Mouse (Mus musculus): ENCODE measurements around the gene Nr2f2. TPM values are rescaled to one million over a fixed set of nuclear protein-coding genes. Genes with fewer than 3 reads are reported as not detected.

Gene Nr2f2
- polyA plus RNA-seq, 1 experiment from 2014 or later, result 6.5 TPM

DNA sequence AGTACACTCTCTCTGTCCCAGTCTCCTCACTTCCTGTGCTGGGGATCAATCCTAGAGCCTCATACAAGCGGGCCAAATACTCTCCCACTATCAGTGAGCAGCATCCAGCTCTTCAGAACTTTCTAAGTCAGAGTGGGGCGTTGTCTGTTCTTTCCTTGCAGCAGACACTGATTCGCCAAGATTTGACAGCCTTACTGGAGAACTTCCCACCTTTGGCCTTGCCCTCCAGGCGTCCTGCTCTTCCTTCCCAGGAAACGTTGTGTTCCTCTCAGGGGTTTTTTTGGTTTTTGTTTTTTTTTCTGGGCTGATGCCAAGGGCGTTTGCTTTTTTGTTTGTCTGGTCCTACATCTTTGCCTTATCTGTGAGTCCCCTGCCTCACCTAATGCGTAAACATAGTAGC is 60.8 kb downstream of the Nr2f2 start:
- Histone ChIP-seq H3K9ac (no peak overlapping the region), H3K4me2 (no peak overlapping the region), H3K4me3 (replicated peaks) (no peak overlapping the region), H3K9me3 (replicated peaks) (no peaks in the 10 kb centered on the region), H3K36me3 (replicated peaks) (no peaks in the 10 kb centered on the region), H3K27ac (replicated peaks) (no peak overlapping the region), H3K27me3 (no peaks in the 10 kb centered on the region), H3K4me1 (replicated peaks) (no peaks in the 10 kb centered on the region)
- 25% methylated on average over 7 of the region's 7 CpGs for WGBS (ENCODE audit: insufficient replicate concordance)
- ATAC-seq (ENCODE audit: insufficient read depth), result no peak

DNA sequence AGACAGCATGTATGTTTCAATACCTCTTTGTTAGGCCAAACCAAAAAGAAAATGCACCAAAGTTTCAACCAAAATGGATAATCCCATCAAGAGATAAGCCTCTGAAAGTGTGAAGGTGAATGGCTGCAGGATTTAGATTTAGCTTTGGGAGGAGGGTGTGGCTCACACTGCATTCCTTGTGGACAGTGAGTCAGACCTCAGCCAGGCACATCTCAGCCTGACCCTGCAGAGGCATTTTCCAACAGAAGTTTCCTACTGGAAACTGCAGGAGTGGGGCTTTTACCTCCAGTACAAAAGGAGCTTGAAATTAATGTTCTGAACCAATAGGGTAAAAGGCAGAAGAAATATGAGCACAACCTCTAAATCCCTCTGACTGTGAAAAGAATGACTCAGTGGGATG is 62.1 kb downstream of the Nr2f2 start:
- no peak overlapping the region for H3K9ac ChIP-seq
- H3K27me3 ChIP-seq, result no peaks in the 10 kb centered on the region
- no peak overlapping the region for H3K4me3 ChIP-seq (replicated peaks)
- no peak overlapping the region for H3K27ac ChIP-seq (replicated peaks)
- H3K36me3 ChIP-seq (replicated peaks), result no peaks in the 10 kb centered on the region
- ATAC-seq (ENCODE audit: insufficient read depth), result no peak
- H3K4me1 ChIP-seq (replicated peaks), result no peaks in the 10 kb centered on the region
- H3K9me3 ChIP-seq (replicated peaks), result no peaks in the 10 kb centered on the region
- H3K4me2 ChIP-seq, result no peak overlapping the region
